Mouse (Mus musculus): ENCODE results near the gene Dnajc28. TPM values are rescaled to one million over a fixed set of nuclear protein-coding genes. Genes with fewer than 3 reads are reported as not detected.

Dnajc28 gene
- total RNA-seq, 2 experiments from 2014 or later, result 2.2 to 5.0 TPM

- no peak for ATAC-seq (replicated peaks; ENCODE audit: low FRiP score, low TSS enrichment, poor library complexity, severe bottlenecking)
Measured at GRCm38 (mm10) chr16:91639161-91639560, 20.3 kb upstream of the Dnajc28 start.

- ATAC-seq (replicated peaks; ENCODE audit: low FRiP score, low TSS enrichment, poor library complexity, severe bottlenecking), result no peak
Measured at GRCm38 (mm10) chr16:91633641-91634040, 14.8 kb upstream of the Dnajc28 start.

GRCm38 (mm10) chr16:91632940-91633339, 14.1 kb upstream of the Dnajc28 start:
- ATAC-seq (replicated peaks; ENCODE audit: low FRiP score, low TSS enrichment, poor library complexity, severe bottlenecking), result no peak

GRCm38 (mm10) chr16:91632439-91632838, 13.6 kb upstream of the Dnajc28 start:
- ATAC-seq (replicated peaks; ENCODE audit: low FRiP score, low TSS enrichment, poor library complexity, severe bottlenecking), result no peak

- ATAC-seq (replicated peaks; ENCODE audit: low FRiP score, low TSS enrichment, poor library complexity, severe bottlenecking), result no peak
Measured at GRCm38 (mm10) chr16:91630584-91630983, 11.8 kb upstream of the Dnajc28 start.

GRCm38 (mm10) chr16:91629749-91630148, 10.9 kb upstream of the Dnajc28 start:
- no peak for ATAC-seq (replicated peaks; ENCODE audit: low FRiP score, low TSS enrichment, poor library complexity, severe bottlenecking)

GRCm38 (mm10) chr16:91628673-91629072, 9.8 kb upstream of the Dnajc28 start:
- no peak for ATAC-seq (replicated peaks; ENCODE audit: low FRiP score, low TSS enrichment, poor library complexity, severe bottlenecking)

- no peak for ATAC-seq (replicated peaks; ENCODE audit: low FRiP score, low TSS enrichment, poor library complexity, severe bottlenecking)
Measured at GRCm38 (mm10) chr16:91627831-91628230, 9.0 kb upstream of the Dnajc28 start.

GRCm38 (mm10) chr16:91623074-91623473, 4.2 kb upstream of the Dnajc28 start:
- ATAC-seq (replicated peaks; ENCODE audit: low FRiP score, low TSS enrichment, poor library complexity, severe bottlenecking), result no peak

- no peak for ATAC-seq (replicated peaks; ENCODE audit: low FRiP score, low TSS enrichment, poor library complexity, severe bottlenecking)
Measured at GRCm38 (mm10) chr16:91620991-91621390, 2.2 kb upstream of the Dnajc28 start.

GRCm38 (mm10) chr16:91620185-91620584, 1.4 kb upstream of the Dnajc28 start:
- ATAC-seq (replicated peaks; ENCODE audit: low FRiP score, low TSS enrichment, poor library complexity, severe bottlenecking), result no peak

- ATAC-seq (replicated peaks; ENCODE audit: low FRiP score, low TSS enrichment, poor library complexity, severe bottlenecking), result no peak
Measured at GRCm38 (mm10) chr16:91614552-91614951, 4.3 kb downstream of the Dnajc28 start.

GRCm38 (mm10) chr16:91612525-91612924, 6.3 kb downstream of the Dnajc28 start:
- ATAC-seq (replicated peaks; ENCODE audit: low FRiP score, low TSS enrichment, poor library complexity, severe bottlenecking), result no peak

GRCm38 (mm10) chr16:91611248-91611647, 7.6 kb downstream of the Dnajc28 start:
- ATAC-seq (replicated peaks; ENCODE audit: low FRiP score, low TSS enrichment, poor library complexity, severe bottlenecking), result no peak

- peak; percentile 58 for ATAC-seq (replicated peaks; ENCODE audit: low FRiP score, low TSS enrichment, poor library complexity, severe bottlenecking)
Measured at GRCm38 (mm10) chr16:91609501-91610245, 9.2 kb downstream of the Dnajc28 start.

GRCm38 (mm10) chr16:91606958-91607357, 11.9 kb downstream of the Dnajc28 start:
- no peak for ATAC-seq (replicated peaks; ENCODE audit: low FRiP score, low TSS enrichment, poor library complexity, severe bottlenecking)

- no peak for ATAC-seq (replicated peaks; ENCODE audit: low FRiP score, low TSS enrichment, poor library complexity, severe bottlenecking)
Measured at GRCm38 (mm10) chr16:91605156-91605555, 13.7 kb downstream of the Dnajc28 start.

GRCm38 (mm10) chr16:91601693-91602092, 17.1 kb downstream of the Dnajc28 start:
- no peak for ATAC-seq (replicated peaks; ENCODE audit: low FRiP score, low TSS enrichment, poor library complexity, severe bottlenecking)

- no peak for ATAC-seq (replicated peaks; ENCODE audit: low FRiP score, low TSS enrichment, poor library complexity, severe bottlenecking)
Measured at GRCm38 (mm10) chr16:91601081-91601480, 17.7 kb downstream of the Dnajc28 start.

- no peak for ATAC-seq (replicated peaks; ENCODE audit: low FRiP score, low TSS enrichment, poor library complexity, severe bottlenecking)
Measured at GRCm38 (mm10) chr16:91599242-91599641, 19.6 kb downstream of the Dnajc28 start.

GRCm38 (mm10) chr16:91597672-91598010, 21.2 kb downstream of the Dnajc28 start, which contains the start of gene Tmem50b:
Gene Tmem50b, minus strand, starts transcription at chr16:91597800.
- ATAC-seq (replicated peaks; ENCODE audit: low FRiP score, low TSS enrichment, poor library complexity, severe bottlenecking), result peak; percentile 95
